Mouse (Mus musculus) liver, embryonic 13.5 days (tissue): ENCODE data around the gene Cryba2. TPM values are rescaled to one million over a fixed set of nuclear protein-coding genes. Genes with fewer than 3 reads are reported as not detected.

ENCODE experiments used
- ATAC-seq: fragments of 200-750 bp; cut with Nextera tagmentation; 2 replicates; pipeline ENCODE4 v1.8.0; 2017; ENCODE audit warnings: low read depth, mild to moderate bottlenecking, moderate number of reproducible peaks, moderate library complexity
- DNase-seq: peaks from one replicate; pipeline ENCODE4 v3.0.0; 2022
- H3K27ac ChIP-seq: fragments of 300-500 bp; sonication (generic); 2 replicates; pipeline ENCODE4 v1.5.1; 2015; ENCODE audit warnings: moderate library complexity, mild to moderate bottlenecking, inconsistent platforms
- H3K27me3 ChIP-seq: fragments of 300-500 bp; sonication (generic); 2 replicates; pipeline ENCODE4 v1.6.1; 2015; ENCODE audit warnings: mild to moderate bottlenecking, inconsistent platforms
- H3K36me3 ChIP-seq: fragments of 300-500 bp; sonication (generic); 2 replicates; pipeline ENCODE4 v1.6.1; 2015; ENCODE audit warnings: mild to moderate bottlenecking, inconsistent platforms
- H3K4me1 ChIP-seq: fragments of 300-500 bp; sonication (generic); replicated peaks from 2 replicates; pipeline ENCODE4 v1.6.1; 2015; ENCODE audit warnings: inconsistent platforms
- H3K4me2 ChIP-seq: fragments of 300-500 bp; sonication (generic); 2 replicates; pipeline ENCODE4 v1.6.1; 2015; ENCODE audit warnings: inconsistent platforms, mild to moderate bottlenecking, moderate library complexity
- H3K4me3 ChIP-seq: fragments of 300-500 bp; sonication (generic); replicated peaks from 2 replicates; pipeline ENCODE4 v1.5.1; 2015; ENCODE audit warnings: mild to moderate bottlenecking, inconsistent platforms
- H3K9ac ChIP-seq: fragments of 300-500 bp; sonication (generic); 2 replicates; pipeline ENCODE4 v1.6.1; 2015; ENCODE audit warnings: mild to moderate bottlenecking, inconsistent platforms
- H3K9me3 ChIP-seq: fragments of 300-500 bp; sonication (generic); replicated peaks from 2 replicates; pipeline ENCODE4 v1.6.1; 2016; ENCODE audit warnings: inconsistent platforms
- WGBS: fragments of 180-500 bp; shearing (Covaris S2); methylation state at CpG from one replicate; pipeline ENCODE4 v1.1.7; 2015; ENCODE audit not compliant: insufficient replicate concordance; 5-methylcytosine and 5-hydroxymethylcytosine counted together
- polyA plus RNA-seq: library from polyadenylated mRNA; unstranded; fragments of >200 nt; fragmentation: Nextera tagmentation; extraction: Ambion mirVana; gene quantifications from 2 replicates; pipeline ENCODE4 v1.2.1, GENCODE M21; 2015

Cryba2 gene
- polyA plus RNA-seq, 1 experiment from 2014 or later, result not detected

- WGBS, result 2% methylated on average over 74 of the region's 74 CpGs
Observed at GRCm38 (mm10) chr1:74882055-74882734, 10.7 kb downstream of the Cryba2 start.

GRCm38 (mm10) chr1:74880785-74881360, 12.1 kb downstream of the Cryba2 start:
- ATAC-seq (no peak), DNase-seq (peak; percentile 14)
- Histone ChIP-seq H3K36me3 (no peaks in the 10 kb centered on the region), H3K4me2 (no peak overlapping the region), H3K27me3 (peaks cover 73% of the 10 kb centered on the region), H3K4me3 (no peak overlapping the region), H3K4me1 (no peaks in the 10 kb centered on the region; the same call in 1 of the 2 replicates), H3K27ac (no peak overlapping the region), H3K9me3 (no peaks in the 10 kb centered on the region), H3K9ac (no peak overlapping the region)
- WGBS, result 5% methylated on average over 18 of the region's 18 CpGs

More at GRCm38 (mm10) chr1:74882055-74882734, 10.7 kb downstream of the Cryba2 start:
- Histone ChIP-seq H3K27me3 (peaks cover 86% of the 10 kb centered on the region), H3K9me3 (no peaks in the 10 kb centered on the region), H3K4me3 (peak overlapping the region; percentile 14; the same call in 1 of the 2 replicates), H3K9ac (no peak overlapping the region), H3K27ac (no peak overlapping the region), H3K36me3 (no peaks in the 10 kb centered on the region), H3K4me2 (peak overlapping the region; percentile 41), H3K4me1 (no peaks in the 10 kb centered on the region; the same call in 1 of the 2 replicates)
- DNase-seq (no peak), ATAC-seq (no peak)

GRCm38 (mm10) chr1:74877199-74877598, 15.7 kb downstream of the Cryba2 start:
- no peak overlapping the region for H3K4me2 ChIP-seq
- no peak overlapping the region for H3K9ac ChIP-seq
- H3K9me3 ChIP-seq, result no peaks in the 10 kb centered on the region
- H3K4me1 ChIP-seq, result no peaks in the 10 kb centered on the region
- H3K36me3 ChIP-seq, result no peaks in the 10 kb centered on the region
- ATAC-seq, result no peak
- no peak for DNase-seq
- peaks cover 43% of the 10 kb centered on the region for H3K27me3 ChIP-seq
- 28% methylated on average over 3 of the region's 3 CpGs for WGBS
- no peak overlapping the region for H3K4me3 ChIP-seq
- H3K27ac ChIP-seq, result no peak overlapping the region

- H3K4me2 ChIP-seq, result no peak overlapping the region
- peaks cover 14% of the 10 kb centered on the region for H3K27me3 ChIP-seq
- 50% methylated on average over 2 of the region's 2 CpGs for WGBS
- no peak overlapping the region for H3K4me3 ChIP-seq
- no peak overlapping the region for H3K9ac ChIP-seq
- H3K4me1 ChIP-seq, result no peaks in the 10 kb centered on the region
- ATAC-seq (no peak), DNase-seq (no peak)
- H3K36me3 ChIP-seq, result no peaks in the 10 kb centered on the region
- H3K27ac ChIP-seq, result no peak overlapping the region
- no peaks in the 10 kb centered on the region for H3K9me3 ChIP-seq
Observed at GRCm38 (mm10) chr1:74872218-74872617, 20.7 kb downstream of the Cryba2 start.

GRCm38 (mm10) chr1:74861783-74862182, 31.2 kb downstream of the Cryba2 start:
- no peak overlapping the region for H3K27ac ChIP-seq
- H3K4me3 ChIP-seq, result no peak overlapping the region
- H3K4me1 ChIP-seq, result no peaks in the 10 kb centered on the region
- H3K36me3 ChIP-seq, result no peaks in the 10 kb centered on the region
- peaks cover 44% of the 10 kb centered on the region for H3K27me3 ChIP-seq
- H3K9me3 ChIP-seq, result no peaks in the 10 kb centered on the region
- DNase-seq (no peak), ATAC-seq (no peak)
- H3K4me2 ChIP-seq, result no peak overlapping the region
- H3K9ac ChIP-seq, result no peak overlapping the region

GRCm38 (mm10) chr1:74859223-74859984, 33.5 kb downstream of the Cryba2 start:
- no peak overlapping the region for H3K4me3 ChIP-seq
- H3K27me3 ChIP-seq, result peaks cover 67% of the 10 kb centered on the region
- H3K36me3 ChIP-seq, result no peaks in the 10 kb centered on the region
- ATAC-seq, result no peak
- no peak overlapping the region for H3K9ac ChIP-seq
- DNase-seq, result no peak
- H3K9me3 ChIP-seq, result no peaks in the 10 kb centered on the region
- H3K4me1 ChIP-seq, result peaks cover 15% of the 10 kb centered on the region
- no peak overlapping the region for H3K27ac ChIP-seq
- no peak overlapping the region for H3K4me2 ChIP-seq
- WGBS, result 24% methylated on average over 6 of the region's 6 CpGs

- H3K27me3 ChIP-seq, result peaks cover 73% of the 10 kb centered on the region
- WGBS, result 10% methylated on average over 16 of the region's 16 CpGs
- no peak overlapping the region for H3K9ac ChIP-seq
- ATAC-seq (no peak), DNase-seq (no peak)
- H3K9me3 ChIP-seq, result no peaks in the 10 kb centered on the region
- H3K4me3 ChIP-seq, result no peak overlapping the region
- no peaks in the 10 kb centered on the region for H3K36me3 ChIP-seq
- H3K4me1 ChIP-seq, result peaks cover 15% of the 10 kb centered on the region
- no peak overlapping the region for H3K27ac ChIP-seq
- 0 out of 2 replicates have a peak overlapping the region, but pooled peaks have one; percentile 10 for H3K4me2 ChIP-seq
Observed at GRCm38 (mm10) chr1:74858805-74859204, 34.1 kb downstream of the Cryba2 start.

GRCm38 (mm10) chr1:74858171-74858719, 34.7 kb downstream of the Cryba2 start:
- no peak overlapping the region for H3K9ac ChIP-seq
- DNase-seq (peak; percentile 15), ATAC-seq (no peak)
- peak overlapping the region; percentile 10; the same call in 1 of the 2 replicates for H3K4me2 ChIP-seq
- peaks cover 15% of the 10 kb centered on the region for H3K4me1 ChIP-seq
- H3K9me3 ChIP-seq, result no peaks in the 10 kb centered on the region
- WGBS, result 1% methylated on average over 29 of the region's 29 CpGs
- H3K27me3 ChIP-seq, result peaks cover 79% of the 10 kb centered on the region
- no peak overlapping the region for H3K27ac ChIP-seq
- H3K36me3 ChIP-seq, result no peaks in the 10 kb centered on the region
- no peak overlapping the region for H3K4me3 ChIP-seq

GRCm38 (mm10) chr1:74857677-74858076, 35.3 kb downstream of the Cryba2 start:
- no peak overlapping the region for H3K4me3 ChIP-seq
- H3K9ac ChIP-seq, result no peak overlapping the region
- H3K36me3 ChIP-seq, result no peaks in the 10 kb centered on the region
- peaks cover 15% of the 10 kb centered on the region for H3K4me1 ChIP-seq
- no peak for DNase-seq
- ATAC-seq, result no peak
- WGBS, result 7% methylated on average over 4 of the region's 4 CpGs
- no peak overlapping the region for H3K27ac ChIP-seq
- H3K9me3 ChIP-seq, result no peaks in the 10 kb centered on the region
- H3K4me2 ChIP-seq, result peak overlapping the region; percentile 10; the same call in 1 of the 2 replicates
- H3K27me3 ChIP-seq, result peaks cover 85% of the 10 kb centered on the region

- WGBS, result 3% methylated on average over 20 of the region's 20 CpGs
- Histone ChIP-seq H3K4me2 (no peak overlapping the region), H3K4me3 (no peak overlapping the region), H3K27me3 (peaks cover 89% of the 10 kb centered on the region), H3K36me3 (no peaks in the 10 kb centered on the region), H3K27ac (no peak overlapping the region), H3K9ac (no peak overlapping the region), H3K4me1 (peaks cover 15% of the 10 kb centered on the region), H3K9me3 (no peaks in the 10 kb centered on the region)
- ATAC-seq (no peak), DNase-seq (no peak)
Observed at GRCm38 (mm10) chr1:74857201-74857600, 35.7 kb downstream of the Cryba2 start.

GRCm38 (mm10) chr1:74856791-74857190, 36.2 kb downstream of the Cryba2 start:
- Histone ChIP-seq H3K4me3 (no peak overlapping the region), H3K4me1 (peaks cover 15% of the 10 kb centered on the region), H3K9me3 (no peaks in the 10 kb centered on the region), H3K27ac (no peak overlapping the region), H3K27me3 (peaks cover 94% of the 10 kb centered on the region), H3K4me2 (no peak overlapping the region), H3K36me3 (no peaks in the 10 kb centered on the region), H3K9ac (no peak overlapping the region)
- DNase-seq, result no peak
- WGBS, result 2% methylated on average over 7 of the region's 7 CpGs
- no peak for ATAC-seq
